Mouse (Mus musculus) limb, embryonic 12.5 days (tissue): Measurements from ENCODE around the gene Trp53rkb. TPM values are rescaled to one million over a fixed set of nuclear protein-coding genes. Genes with fewer than 3 reads are reported as not detected.
A peak's percentile ranks its signal among the peaks of the same experiment; 100 is the strongest.

Source experiments
- ATAC-seq: fragments of 200-750 bp; cut with Nextera tagmentation; 2 replicates; pipeline ENCODE4 v1.8.0; 2017; ENCODE audit warnings: low read depth, moderate TSS enrichment; ENCODE audit not compliant: insufficient number of reproducible peaks, insufficient read depth, low FRiP score, low TSS enrichment
- H3K27ac ChIP-seq: fragments of 300-500 bp; sonication (generic); 2 replicates; pipeline ENCODE4 v1.5.1; 2016; ENCODE audit warnings: mild to moderate bottlenecking, moderate library complexity
- H3K27me3 ChIP-seq: fragments of 300-500 bp; sonication (generic); 2 replicates; pipeline ENCODE4 v1.6.1; 2016; ENCODE audit warnings: mild to moderate bottlenecking, moderate library complexity
- H3K36me3 ChIP-seq: fragments of 300-500 bp; sonication (generic); 2 replicates; pipeline ENCODE4 v1.6.1; 2016; ENCODE audit warnings: mild to moderate bottlenecking, moderate library complexity
- H3K4me1 ChIP-seq: fragments of 300-500 bp; sonication (generic); replicated peaks from 2 replicates; pipeline ENCODE4 v1.6.1; 2016
- H3K4me2 ChIP-seq: fragments of 300-500 bp; sonication (generic); 2 replicates; pipeline ENCODE4 v1.6.1; 2016; ENCODE audit warnings: mild to moderate bottlenecking, moderate library complexity
- H3K4me3 ChIP-seq: fragments of 300-500 bp; sonication (generic); replicated peaks from 2 replicates; pipeline ENCODE4 v1.5.1; 2016; ENCODE audit warnings: mild to moderate bottlenecking
- H3K9ac ChIP-seq: fragments of 300-500 bp; sonication (generic); replicated peaks from 2 replicates; pipeline ENCODE4 v1.6.1; 2016; ENCODE audit warnings: mild to moderate bottlenecking, moderate library complexity
- H3K9me3 ChIP-seq: fragments of 300-500 bp; sonication (generic); 2 replicates; pipeline ENCODE4 v1.6.1; 2016; ENCODE audit warnings: mild to moderate bottlenecking, moderate library complexity
- WGBS: fragments of 180-500 bp; shearing (Covaris S2); methylation state at CpG from one replicate; pipeline ENCODE4 v1.1.7; 2016; 5-methylcytosine and 5-hydroxymethylcytosine counted together
- polyA plus RNA-seq: library from polyadenylated mRNA; unstranded; fragments of >200 nt; fragmentation: Nextera tagmentation; extraction: Ambion mirVana; gene quantifications from 2 replicates; pipeline ENCODE4 v1.2.1, GENCODE M21; 2016

Gene Trp53rkb
- polyA plus RNA-seq, 1 experiment from 2014 or later, result 8.8 TPM

DNA sequence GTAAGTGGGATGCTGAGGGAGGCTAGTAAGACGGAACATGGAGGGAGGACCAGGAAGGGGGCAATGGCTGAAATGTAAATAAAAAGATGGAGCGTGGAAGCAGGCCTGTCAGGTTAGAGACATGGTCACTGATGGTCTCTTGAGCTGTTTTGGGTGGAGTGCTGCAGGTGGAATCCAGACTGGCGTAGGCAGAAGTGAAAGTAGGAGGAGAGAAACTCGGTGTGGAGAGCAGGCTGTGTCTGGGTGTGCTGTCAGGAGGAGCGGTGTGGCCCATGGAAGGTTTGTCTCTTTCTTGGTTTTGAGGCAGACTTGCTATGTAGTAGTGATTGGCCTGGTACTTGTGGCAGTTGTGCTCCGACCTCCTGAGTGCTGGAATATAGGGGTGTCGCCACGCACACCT is 27.5 kb downstream of the Trp53rkb start:
- ATAC-seq, result no peak

GRCm38 (mm10) chr2:166820844-166821243 is 28.5 kb downstream of the Trp53rkb start:
- ATAC-seq, result no peak
- Histone ChIP-seq H3K4me1 (peaks cover 3% of the 10 kb centered on the region; the same call in 1 of the 2 replicates), H3K36me3 (no peaks in the 10 kb centered on the region), H3K4me3 (no peak overlapping the region), H3K4me2 (no peak overlapping the region), H3K9ac (no peak overlapping the region), H3K27ac (no peak overlapping the region), H3K27me3 (no peaks in the 10 kb centered on the region), H3K9me3 (no peaks in the 10 kb centered on the region)
- WGBS, result 46% methylated on average over 2 of the region's 2 CpGs

More for the DNA sequence above, 27.5 kb downstream of the Trp53rkb start:
- Histone ChIP-seq H3K4me2 (no peak overlapping the region), H3K27ac (no peak overlapping the region), H3K9me3 (no peaks in the 10 kb centered on the region), H3K9ac (no peak overlapping the region), H3K36me3 (no peaks in the 10 kb centered on the region), H3K4me3 (no peak overlapping the region), H3K27me3 (no peaks in the 10 kb centered on the region), H3K4me1 (peaks cover 3% of the 10 kb centered on the region; the same call in 1 of the 2 replicates)
- 90% methylated on average over 8 of the region's 8 CpGs for WGBS

- peaks cover 3% of the 10 kb centered on the region; the same call in 1 of the 2 replicates for H3K4me1 ChIP-seq
- no peaks in the 10 kb centered on the region for H3K36me3 ChIP-seq
- WGBS, result 92% methylated on average over 3 of the region's 3 CpGs
- H3K4me2 ChIP-seq, result no peak overlapping the region
- H3K27ac ChIP-seq, result no peak overlapping the region
- H3K27me3 ChIP-seq, result no peaks in the 10 kb centered on the region
- H3K4me3 ChIP-seq, result no peak overlapping the region
- no peak overlapping the region for H3K9ac ChIP-seq
- ATAC-seq, result no peak
- H3K9me3 ChIP-seq, result no peaks in the 10 kb centered on the region
Observed at GRCm38 (mm10) chr2:166821406-166821805, 29.1 kb downstream of the Trp53rkb start.

- no peak overlapping the region for H3K4me2 ChIP-seq
- no peak overlapping the region for H3K9ac ChIP-seq
- ATAC-seq, result no peak
- no peaks in the 10 kb centered on the region for H3K9me3 ChIP-seq
- peaks cover 3% of the 10 kb centered on the region; the same call in 1 of the 2 replicates for H3K4me1 ChIP-seq
- H3K36me3 ChIP-seq, result no peaks in the 10 kb centered on the region
- no peak overlapping the region for H3K27ac ChIP-seq
- WGBS, result 70% methylated on average over 10 of the region's 10 CpGs
- H3K4me3 ChIP-seq, result no peak overlapping the region
- no peaks in the 10 kb centered on the region for H3K27me3 ChIP-seq
Observed at GRCm38 (mm10) chr2:166822119-166822826, 29.9 kb downstream of the Trp53rkb start.

DNA sequence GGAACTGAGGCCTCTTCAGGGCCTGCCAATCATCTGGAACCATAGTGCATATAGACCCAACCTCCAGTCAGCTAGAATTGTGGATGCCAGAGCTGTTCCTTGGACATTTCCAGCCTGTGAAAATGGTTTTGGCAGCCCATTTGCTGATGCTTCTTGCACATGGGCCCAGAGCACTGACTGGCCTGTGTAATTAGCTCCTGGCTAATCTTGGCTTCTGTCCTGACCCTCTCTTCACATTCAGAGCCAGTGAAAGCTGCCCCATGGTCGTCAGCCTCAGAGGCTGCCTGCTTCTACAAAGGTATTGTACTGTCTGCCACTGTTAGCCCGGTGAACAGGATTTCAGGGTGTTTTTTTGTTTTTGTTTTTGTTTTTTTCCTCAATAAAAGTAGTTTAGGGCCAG is 30.6 kb downstream of the Trp53rkb start:
- Histone ChIP-seq H3K9ac (no peak overlapping the region), H3K4me2 (no peak overlapping the region), H3K27me3 (no peaks in the 10 kb centered on the region), H3K9me3 (no peaks in the 10 kb centered on the region), H3K27ac (no peak overlapping the region), H3K4me1 (peaks cover 3% of the 10 kb centered on the region; the same call in 1 of the 2 replicates), H3K36me3 (0 out of 2 replicates have a peak, but pooled peaks cover 3% of the 10 kb centered on the region), H3K4me3 (no peak overlapping the region)
- 81% methylated on average over 2 of the region's 2 CpGs for WGBS
- ATAC-seq, result no peak

DNA sequence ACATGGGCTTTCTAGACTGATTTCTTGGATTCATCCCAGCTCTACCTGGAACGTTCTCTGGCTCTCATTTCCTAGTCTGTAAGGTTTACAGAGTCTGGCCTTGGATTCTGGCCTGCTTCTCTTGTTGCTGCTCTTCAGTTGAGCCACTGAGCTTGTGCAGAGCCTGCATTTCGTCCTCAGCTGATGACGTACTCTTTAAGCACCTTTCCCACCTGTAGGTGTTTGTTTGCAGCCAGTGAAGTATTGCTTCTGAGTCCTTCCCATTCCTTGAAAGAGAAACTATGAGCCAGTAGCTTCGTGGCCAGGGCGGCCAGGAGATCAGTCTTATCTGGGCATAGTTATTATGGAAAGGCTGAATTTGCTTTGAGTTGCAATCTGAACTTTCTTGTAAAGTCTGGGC is 32.1 kb downstream of the Trp53rkb start:
- no peak for ATAC-seq
- no peaks in the 10 kb centered on the region for H3K27me3 ChIP-seq
- no peak overlapping the region for H3K9ac ChIP-seq
- H3K36me3 ChIP-seq, result 0 out of 2 replicates have a peak, but pooled peaks cover 3% of the 10 kb centered on the region
- H3K4me3 ChIP-seq, result no peak overlapping the region
- H3K9me3 ChIP-seq, result no peaks in the 10 kb centered on the region
- 83% methylated on average over 5 of the region's 5 CpGs for WGBS
- no peak overlapping the region for H3K4me2 ChIP-seq
- H3K27ac ChIP-seq, result peak overlapping the region; percentile 25; the same call in 1 of the 2 replicates
- H3K4me1 ChIP-seq, result peaks cover 3% of the 10 kb centered on the region; the same call in 1 of the 2 replicates

- Histone ChIP-seq H3K27me3 (no peaks in the 10 kb centered on the region), H3K4me3 (no peak overlapping the region), H3K4me2 (no peak overlapping the region), H3K36me3 (0 out of 2 replicates have a peak, but pooled peaks cover 3% of the 10 kb centered on the region), H3K4me1 (peaks cover 3% of the 10 kb centered on the region; the same call in 1 of the 2 replicates), H3K9ac (no peak overlapping the region), H3K27ac (no peak overlapping the region), H3K9me3 (no peaks in the 10 kb centered on the region)
- WGBS, result 92% methylated on average over 5 of the region's 5 CpGs
- no peak for ATAC-seq
Observed at GRCm38 (mm10) chr2:166824998-166825397, 32.7 kb downstream of the Trp53rkb start.

- Histone ChIP-seq H3K4me1 (no peaks in the 10 kb centered on the region), H3K27ac (no peak overlapping the region), H3K9me3 (no peaks in the 10 kb centered on the region), H3K27me3 (no peaks in the 10 kb centered on the region), H3K4me2 (no peak overlapping the region), H3K9ac (no peak overlapping the region), H3K4me3 (no peak overlapping the region), H3K36me3 (0 out of 2 replicates have a peak, but pooled peaks cover 3% of the 10 kb centered on the region)
- 87% methylated on average over 8 of the region's 8 CpGs for WGBS
- ATAC-seq, result no peak
Observed at GRCm38 (mm10) chr2:166826491-166827224, 34.3 kb downstream of the Trp53rkb start.

GRCm38 (mm10) chr2:166828306-166828705 is 36.0 kb downstream of the Trp53rkb start:
- 93% methylated on average over 12 of the region's 12 CpGs for WGBS
- Histone ChIP-seq H3K4me2 (no peak overlapping the region), H3K36me3 (0 out of 2 replicates have a peak, but pooled peaks cover 3% of the 10 kb centered on the region)

DNA sequence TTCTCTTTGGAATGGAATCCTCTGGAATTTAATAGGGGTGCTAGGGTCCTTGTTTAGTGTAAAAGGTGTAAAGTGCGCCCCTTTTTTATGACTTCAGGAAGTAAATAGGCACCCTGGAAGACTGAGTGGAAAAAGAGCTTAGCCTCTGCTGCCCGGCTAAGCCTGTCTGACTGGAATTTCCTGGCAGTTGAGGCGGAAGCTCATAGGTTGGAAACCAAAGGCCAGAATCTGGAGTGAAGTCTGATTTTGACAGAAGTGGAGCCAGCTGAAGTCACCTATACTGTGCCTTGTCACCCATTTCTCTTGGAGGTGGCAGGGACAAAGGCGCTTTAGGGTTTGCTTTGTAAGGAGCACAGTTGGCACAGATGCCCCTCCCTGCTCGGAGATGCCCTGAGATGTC is 38.0 kb downstream of the Trp53rkb start:
- H3K27ac ChIP-seq, result no peak overlapping the region
- H3K4me3 ChIP-seq, result no peak overlapping the region
- no peak overlapping the region for H3K9ac ChIP-seq
- H3K9me3 ChIP-seq, result no peaks in the 10 kb centered on the region
- H3K27me3 ChIP-seq, result no peaks in the 10 kb centered on the region
- no peak overlapping the region for H3K4me2 ChIP-seq
- no peak for ATAC-seq
- 0 out of 2 replicates have a peak, but pooled peaks cover 8% of the 10 kb centered on the region for H3K36me3 ChIP-seq
- 77% methylated on average over 5 of the region's 5 CpGs for WGBS
- H3K4me1 ChIP-seq, result 0 out of 2 replicates have a peak, but pooled peaks cover 2% of the 10 kb centered on the region

More at GRCm38 (mm10) chr2:166828306-166828705, 36.0 kb downstream of the Trp53rkb start:
- H3K27ac ChIP-seq, result no peak overlapping the region
- H3K4me1 ChIP-seq, result no peaks in the 10 kb centered on the region
- no peaks in the 10 kb centered on the region for H3K27me3 ChIP-seq
- no peak for ATAC-seq
- H3K9me3 ChIP-seq, result no peaks in the 10 kb centered on the region
- H3K9ac ChIP-seq, result no peak overlapping the region
- no peak overlapping the region for H3K4me3 ChIP-seq

- H3K9ac ChIP-seq, result no peak overlapping the region
- no peak for ATAC-seq
Observed at GRCm38 (mm10) chr2:166834091-166834490, 41.8 kb downstream of the Trp53rkb start.

More at GRCm38 (mm10) chr2:166834091-166834490, 41.8 kb downstream of the Trp53rkb start:
- 0 out of 2 replicates have a peak, but pooled peaks cover 2% of the 10 kb centered on the region for H3K4me1 ChIP-seq
- H3K36me3 ChIP-seq, result peaks cover 25% of the 10 kb centered on the region
- WGBS, result 89% methylated on average over 2 of the region's 2 CpGs
- no peak overlapping the region for H3K4me3 ChIP-seq
- no peak overlapping the region for H3K27ac ChIP-seq
- H3K4me2 ChIP-seq, result no peak overlapping the region
- no peaks in the 10 kb centered on the region for H3K9me3 ChIP-seq
- H3K27me3 ChIP-seq, result no peaks in the 10 kb centered on the region
